Mouse (Mus musculus): ENCODE data around the gene 1700011L22Rik. TPM values are rescaled to one million over a fixed set of nuclear protein-coding genes. Genes with fewer than 3 reads are reported as not detected.

Gene 1700011L22Rik
- polyA plus RNA-seq, 1 experiment from 2014 or later: not detected

DNA sequence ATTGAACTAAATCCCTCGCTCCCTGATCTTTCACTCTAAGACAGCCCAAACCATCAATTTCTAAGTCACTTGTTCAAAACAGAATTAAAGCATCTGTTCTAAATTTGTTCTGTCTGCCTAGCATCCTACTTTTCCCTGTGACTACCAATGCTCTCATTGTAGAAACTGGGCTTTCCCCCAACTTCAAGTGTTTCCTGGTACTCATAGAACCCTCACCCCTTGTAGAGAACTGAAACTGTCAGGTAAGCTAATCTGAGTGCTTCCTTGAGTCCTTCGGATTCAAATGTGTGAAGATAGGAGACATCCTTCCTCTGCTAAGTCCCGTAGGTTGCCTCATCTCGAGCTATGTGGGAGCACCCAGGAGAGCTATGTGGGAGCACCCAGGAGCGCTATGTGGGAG is 13.6 kb upstream of the 1700011L22Rik start:
- no peak for ATAC-seq (ENCODE audit: low FRiP score, low TSS enrichment)
- H3K4me3 ChIP-seq (ENCODE audit: low read length): no peak overlapping the region
- H3K27me3 ChIP-seq (ENCODE audit: control insufficient read depth, insufficient read depth, low read length): no peaks in the 10 kb centered on the region
- H3K27ac ChIP-seq (ENCODE audit: low read depth, low read length): no peak overlapping the region
- H3K9ac ChIP-seq (ENCODE audit: low read depth, low read length): no peak overlapping the region
- 0 out of 2 replicates have a peak, but pooled peaks cover 3% of the 10 kb centered on the region for H3K9me3 ChIP-seq (ENCODE audit: control insufficient read depth, low read length)
- 91% methylated on average over 5 of the region's 5 CpGs for WGBS
- H3K36me3 ChIP-seq (ENCODE audit: control insufficient read depth, insufficient read depth, low read length): no peaks in the 10 kb centered on the region; the same call in 1 of the 2 replicates
- H3K4me2 ChIP-seq (replicated peaks; ENCODE audit: low read depth, low read length): no peak overlapping the region
- H3K4me1 ChIP-seq (ENCODE audit: control insufficient read depth, insufficient read depth, low read length): no peaks in the 10 kb centered on the region

DNA sequence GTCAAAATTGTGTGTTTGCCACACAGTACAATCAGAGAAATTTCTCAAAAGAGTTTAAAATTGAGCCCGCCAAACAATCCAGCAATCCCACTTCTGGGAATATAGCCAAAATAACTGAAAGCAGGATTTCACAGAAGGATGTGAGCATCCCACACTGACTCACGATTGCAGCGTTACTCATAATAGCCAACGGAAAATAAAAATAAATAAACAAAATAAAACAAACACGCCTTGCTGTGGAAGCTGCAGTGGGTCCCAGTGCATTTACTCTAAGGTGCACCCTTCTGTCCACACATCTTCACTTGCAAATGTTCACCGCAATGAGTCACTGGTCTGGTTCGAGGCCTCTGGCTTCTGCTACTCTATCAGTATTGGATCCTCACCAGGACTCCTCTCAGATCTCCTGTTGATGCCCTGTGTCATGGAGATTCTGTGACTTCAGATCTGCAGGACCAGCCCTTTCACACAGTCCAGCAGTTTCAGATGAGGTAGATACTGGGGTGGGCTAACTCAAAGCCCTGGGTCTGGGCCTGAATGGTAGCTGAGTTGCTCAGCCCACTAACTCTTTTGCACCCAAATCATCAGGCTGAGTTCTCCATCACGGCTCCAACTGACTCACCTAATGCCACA is 7.8 kb upstream of the 1700011L22Rik start:
- Histone ChIP-seq H3K27ac (ENCODE audit: low read depth, low read length) (no peak overlapping the region), H3K36me3 (ENCODE audit: control insufficient read depth, insufficient read depth, low read length) (no peaks in the 10 kb centered on the region), H3K9ac (ENCODE audit: low read depth, low read length) (no peak overlapping the region), H3K9me3 (ENCODE audit: control insufficient read depth, low read length) (no peaks in the 10 kb centered on the region), H3K4me1 (ENCODE audit: control insufficient read depth, insufficient read depth, low read length) (no peaks in the 10 kb centered on the region), H3K4me3 (ENCODE audit: low read length) (no peak overlapping the region), H3K4me2 (replicated peaks; ENCODE audit: low read depth, low read length) (no peak overlapping the region), H3K27me3 (ENCODE audit: control insufficient read depth, insufficient read depth, low read length) (no peaks in the 10 kb centered on the region)
- WGBS: 75% methylated on average over 8 of the region's 8 CpGs
- no peak for ATAC-seq (ENCODE audit: low FRiP score, low TSS enrichment)

DNA sequence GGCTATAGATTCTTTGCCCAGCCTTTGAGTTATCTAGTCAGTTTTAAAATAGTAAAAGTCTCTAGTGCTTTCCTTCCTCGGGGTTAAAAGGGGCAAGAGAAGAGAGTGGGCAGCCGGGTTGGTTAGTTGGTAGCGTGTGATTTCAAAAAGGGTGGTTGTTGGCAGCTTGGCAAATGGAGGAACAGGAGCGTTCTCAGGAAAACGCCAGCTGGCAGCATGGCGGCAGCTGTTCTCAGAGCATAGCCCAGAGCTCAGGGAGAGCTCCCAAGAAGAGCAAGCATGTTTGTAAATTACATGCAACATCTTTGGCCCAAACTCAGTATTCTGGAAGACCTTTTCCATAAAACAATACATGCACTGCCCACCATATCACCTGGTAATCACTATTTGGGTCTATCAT is 5.4 kb upstream of the 1700011L22Rik start:
- Histone ChIP-seq H3K4me3 (ENCODE audit: low read length) (no peak overlapping the region), H3K9me3 (ENCODE audit: control insufficient read depth, low read length) (no peaks in the 10 kb centered on the region), H3K27me3 (ENCODE audit: control insufficient read depth, insufficient read depth, low read length) (no peaks in the 10 kb centered on the region), H3K36me3 (ENCODE audit: control insufficient read depth, insufficient read depth, low read length) (no peaks in the 10 kb centered on the region), H3K9ac (ENCODE audit: low read depth, low read length) (no peak overlapping the region), H3K27ac (ENCODE audit: low read depth, low read length) (no peak overlapping the region), H3K4me1 (ENCODE audit: control insufficient read depth, insufficient read depth, low read length) (no peaks in the 10 kb centered on the region), H3K4me2 (replicated peaks; ENCODE audit: low read depth, low read length) (no peak overlapping the region)
- WGBS: 89% methylated on average over 6 of the region's 6 CpGs
- no peak for ATAC-seq (ENCODE audit: low FRiP score, low TSS enrichment)

DNA sequence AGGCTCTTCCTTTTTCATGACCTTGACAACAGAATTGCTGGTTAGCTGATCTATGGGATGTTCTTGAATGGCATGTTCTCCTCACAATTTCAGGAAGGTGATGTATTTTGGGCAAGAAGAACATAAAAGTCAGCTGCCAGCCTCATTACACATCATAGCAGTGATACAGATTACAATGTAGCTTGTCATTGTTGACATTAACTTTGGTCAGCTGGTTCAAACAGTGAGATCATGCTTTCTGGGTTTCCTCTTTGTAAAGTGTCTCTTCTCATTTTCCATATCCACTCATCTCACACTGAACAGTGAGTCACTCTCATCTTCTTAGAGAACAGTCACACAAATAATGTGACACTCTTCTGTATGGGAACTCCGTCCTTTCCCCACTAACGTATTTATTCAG is 4.9 kb downstream of the 1700011L22Rik start:
- no peak overlapping the region for H3K4me3 ChIP-seq (ENCODE audit: low read length)
- no peaks in the 10 kb centered on the region for H3K4me1 ChIP-seq (ENCODE audit: control insufficient read depth, insufficient read depth, low read length)
- H3K9ac ChIP-seq (ENCODE audit: low read depth, low read length): no peak overlapping the region
- no peak overlapping the region for H3K27ac ChIP-seq (ENCODE audit: low read depth, low read length)
- ATAC-seq (ENCODE audit: low FRiP score, low TSS enrichment): no peak
- H3K27me3 ChIP-seq (ENCODE audit: control insufficient read depth, insufficient read depth, low read length): no peaks in the 10 kb centered on the region
- no peak overlapping the region for H3K4me2 ChIP-seq (replicated peaks; ENCODE audit: low read depth, low read length)
- no peaks in the 10 kb centered on the region for H3K36me3 ChIP-seq (ENCODE audit: control insufficient read depth, insufficient read depth, low read length)
- WGBS: 75% methylated on average over 2 of the region's 2 CpGs
- H3K9me3 ChIP-seq (ENCODE audit: control insufficient read depth, low read length): no peaks in the 10 kb centered on the region

DNA sequence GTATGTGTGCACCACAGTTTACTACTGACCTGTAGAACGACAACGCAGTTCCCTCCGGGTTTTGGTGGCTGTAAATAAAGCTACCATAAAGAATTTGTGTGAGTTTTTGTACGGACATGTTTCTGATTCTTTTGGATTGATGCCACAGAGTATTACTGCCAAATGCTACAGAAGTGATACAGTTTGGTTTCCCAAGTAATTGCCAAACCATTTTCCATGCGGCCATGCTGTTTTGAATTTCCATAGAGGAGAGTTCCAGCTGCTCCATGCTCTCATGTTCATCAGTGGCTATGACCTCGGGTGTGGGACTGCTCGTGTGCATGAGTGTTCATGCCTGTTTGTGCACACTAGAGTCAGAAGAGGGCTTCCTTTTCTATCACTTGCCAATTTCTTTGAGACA is 8.4 kb downstream of the 1700011L22Rik start:
- Histone ChIP-seq H3K4me1 (ENCODE audit: control insufficient read depth, insufficient read depth, low read length) (no peaks in the 10 kb centered on the region), H3K4me2 (replicated peaks; ENCODE audit: low read depth, low read length) (no peak overlapping the region), H3K9me3 (ENCODE audit: control insufficient read depth, low read length) (no peaks in the 10 kb centered on the region), H3K27me3 (ENCODE audit: control insufficient read depth, insufficient read depth, low read length) (no peaks in the 10 kb centered on the region), H3K36me3 (ENCODE audit: control insufficient read depth, insufficient read depth, low read length) (no peaks in the 10 kb centered on the region), H3K9ac (ENCODE audit: low read depth, low read length) (no peak overlapping the region), H3K27ac (ENCODE audit: low read depth, low read length) (no peak overlapping the region), H3K4me3 (ENCODE audit: low read length) (no peak overlapping the region)
- 74% methylated on average over 7 of the region's 7 CpGs for WGBS
- ATAC-seq (ENCODE audit: low FRiP score, low TSS enrichment): no peak

DNA sequence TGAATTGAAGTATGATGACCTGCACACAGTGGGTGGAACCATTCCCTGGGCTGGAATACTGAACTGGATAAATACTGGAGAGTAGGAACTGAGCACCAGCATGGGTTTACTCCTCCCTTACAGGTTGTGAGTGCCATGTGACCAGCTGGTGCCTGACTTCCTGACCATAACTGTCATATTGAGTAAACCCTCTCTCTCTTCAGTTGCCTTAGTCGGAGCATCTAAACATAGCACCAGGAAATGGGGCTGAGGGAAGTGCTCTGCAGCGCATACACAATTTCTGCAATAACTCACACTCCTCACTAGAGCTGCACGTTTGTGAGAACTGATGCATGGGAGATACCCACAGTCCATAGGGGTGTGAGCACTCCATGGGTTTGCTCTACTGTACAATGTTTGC is 9.1 kb downstream of the 1700011L22Rik start:
- 71% methylated on average over 3 of the region's 3 CpGs for WGBS
- Histone ChIP-seq H3K36me3 (ENCODE audit: control insufficient read depth, insufficient read depth, low read length) (no peaks in the 10 kb centered on the region), H3K4me1 (ENCODE audit: control insufficient read depth, insufficient read depth, low read length) (no peaks in the 10 kb centered on the region), H3K4me2 (replicated peaks; ENCODE audit: low read depth, low read length) (no peak overlapping the region), H3K4me3 (ENCODE audit: low read length) (no peak overlapping the region), H3K27me3 (ENCODE audit: control insufficient read depth, insufficient read depth, low read length) (no peaks in the 10 kb centered on the region), H3K9ac (ENCODE audit: low read depth, low read length) (no peak overlapping the region), H3K27ac (ENCODE audit: low read depth, low read length) (no peak overlapping the region), H3K9me3 (ENCODE audit: control insufficient read depth, low read length) (no peaks in the 10 kb centered on the region)
- ATAC-seq (ENCODE audit: low FRiP score, low TSS enrichment): no peak

DNA sequence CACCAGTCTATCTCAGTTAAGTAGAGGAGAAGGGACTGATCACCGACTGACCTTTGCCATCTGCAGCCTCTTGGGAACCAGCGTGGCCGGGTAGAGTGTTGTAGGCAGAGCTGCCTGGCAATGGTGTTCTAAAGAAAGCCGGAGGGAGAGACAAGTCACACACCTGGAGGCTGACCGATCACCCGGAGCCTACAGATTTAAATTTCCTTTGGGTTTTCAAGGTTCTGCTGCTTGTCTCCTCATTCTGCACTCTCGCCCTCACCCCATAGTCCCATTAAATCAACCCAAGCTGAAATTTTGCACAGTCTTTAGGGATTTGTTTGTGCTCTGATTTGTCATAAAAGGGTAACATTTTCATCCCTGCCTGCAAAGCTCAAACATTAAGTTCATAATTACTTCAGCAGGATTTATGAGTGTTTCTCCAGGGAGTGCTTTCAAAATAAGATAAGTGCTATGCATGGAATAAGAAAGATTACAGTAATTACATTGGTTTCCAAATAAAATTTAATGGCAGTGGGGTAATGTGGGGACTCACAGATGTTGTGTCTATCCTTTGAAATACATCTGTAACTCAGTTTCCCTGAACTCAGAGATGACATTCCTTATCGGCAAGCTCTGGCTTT is 19.0 kb downstream of the 1700011L22Rik start:
- no peak overlapping the region for H3K27ac ChIP-seq (ENCODE audit: low read depth, low read length)
- no peaks in the 10 kb centered on the region for H3K9me3 ChIP-seq (ENCODE audit: control insufficient read depth, low read length)
- 56% methylated on average over 8 of the region's 8 CpGs for WGBS
- no peak for ATAC-seq (ENCODE audit: low FRiP score, low TSS enrichment)
- H3K9ac ChIP-seq (ENCODE audit: low read depth, low read length): no peak overlapping the region
- no peaks in the 10 kb centered on the region for H3K4me1 ChIP-seq (ENCODE audit: control insufficient read depth, insufficient read depth, low read length)
- H3K4me3 ChIP-seq (ENCODE audit: low read length): no peak overlapping the region
- no peaks in the 10 kb centered on the region for H3K36me3 ChIP-seq (ENCODE audit: control insufficient read depth, insufficient read depth, low read length)
- no peaks in the 10 kb centered on the region for H3K27me3 ChIP-seq (ENCODE audit: control insufficient read depth, insufficient read depth, low read length)
- no peak overlapping the region for H3K4me2 ChIP-seq (replicated peaks; ENCODE audit: low read depth, low read length)

DNA sequence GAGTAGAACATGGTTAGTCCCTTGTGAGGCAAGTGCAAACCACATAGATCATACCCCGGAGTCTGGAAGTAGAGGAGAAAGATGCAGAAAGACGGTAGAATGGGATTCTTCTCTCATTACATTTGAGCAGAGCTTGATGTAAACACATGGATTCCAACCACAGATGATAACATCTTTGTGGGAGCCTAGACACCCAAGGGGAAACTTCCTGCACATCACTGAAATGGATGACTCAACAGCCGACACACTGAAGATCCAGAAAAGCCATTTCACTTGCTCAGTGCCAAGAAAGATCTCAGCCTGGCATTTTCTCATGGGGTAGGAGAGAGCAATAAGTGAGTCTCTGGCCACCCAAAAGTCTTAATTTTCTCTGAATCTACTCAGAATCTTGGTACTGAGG is 20.5 kb downstream of the 1700011L22Rik start:
- no peaks in the 10 kb centered on the region for H3K27me3 ChIP-seq (ENCODE audit: control insufficient read depth, insufficient read depth, low read length)
- WGBS: 94% methylated on average over 3 of the region's 3 CpGs
- no peak overlapping the region for H3K27ac ChIP-seq (ENCODE audit: low read depth, low read length)
- no peaks in the 10 kb centered on the region for H3K36me3 ChIP-seq (ENCODE audit: control insufficient read depth, insufficient read depth, low read length)
- no peaks in the 10 kb centered on the region for H3K4me1 ChIP-seq (ENCODE audit: control insufficient read depth, insufficient read depth, low read length)
- H3K4me2 ChIP-seq (replicated peaks; ENCODE audit: low read depth, low read length): no peak overlapping the region
- H3K4me3 ChIP-seq (ENCODE audit: low read length): no peak overlapping the region
- H3K9ac ChIP-seq (ENCODE audit: low read depth, low read length): no peak overlapping the region
- no peak for ATAC-seq (ENCODE audit: low FRiP score, low TSS enrichment)
- no peaks in the 10 kb centered on the region for H3K9me3 ChIP-seq (ENCODE audit: control insufficient read depth, low read length)

DNA sequence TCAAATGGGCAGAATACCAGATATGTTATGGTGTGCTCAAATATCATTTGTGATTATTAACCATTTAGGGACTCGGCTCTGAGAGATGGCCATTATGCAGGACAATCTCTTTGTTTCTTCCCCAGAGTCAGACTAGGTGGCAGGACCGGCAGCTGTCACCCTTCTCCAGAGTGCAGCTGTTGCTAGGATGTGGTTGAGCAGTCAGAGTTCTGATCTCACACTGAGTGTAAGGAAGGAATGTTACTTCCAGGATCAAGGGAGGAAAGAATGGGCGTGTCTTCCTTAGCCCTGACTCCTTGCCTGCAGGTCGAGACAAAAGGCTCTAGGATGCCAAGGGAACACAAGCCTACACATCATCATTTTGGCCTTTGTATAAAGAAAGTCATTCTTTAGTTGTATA is 21.2 kb downstream of the 1700011L22Rik start:
- Histone ChIP-seq H3K27me3 (ENCODE audit: control insufficient read depth, insufficient read depth, low read length) (no peaks in the 10 kb centered on the region), H3K4me1 (ENCODE audit: control insufficient read depth, insufficient read depth, low read length) (no peaks in the 10 kb centered on the region), H3K9me3 (ENCODE audit: control insufficient read depth, low read length) (no peaks in the 10 kb centered on the region), H3K4me2 (replicated peaks; ENCODE audit: low read depth, low read length) (no peak overlapping the region), H3K9ac (ENCODE audit: low read depth, low read length) (no peak overlapping the region), H3K36me3 (ENCODE audit: control insufficient read depth, insufficient read depth, low read length) (no peaks in the 10 kb centered on the region), H3K4me3 (ENCODE audit: low read length) (no peak overlapping the region), H3K27ac (ENCODE audit: low read depth, low read length) (no peak overlapping the region)
- 83% methylated on average over 4 of the region's 4 CpGs for WGBS
- no peak for ATAC-seq (ENCODE audit: low FRiP score, low TSS enrichment)
